Mouse (Mus musculus) spleen, adult 2 months (tissue): ENCODE measurements at regions not wholly inside any gene's neighbourhood (a gene's known extent, or its start where the extent isn't known, plus 50 kb on each side); places are given as distances from the start of the nearest gene placed in this dataset.

Experiments
- CTCF ChIP-seq: fragments of 200-500 bp; IDR thresholded peaks from 2 replicates; pipeline ENCODE4 v1.5.1; 2011; ENCODE audit warnings: mild to moderate bottlenecking, inconsistent platforms; ENCODE audit not compliant: insufficient read depth, insufficient read length, insufficient replicate concordance; ENCODE audit errors: extremely low read depth
- POLR2A ChIP-seq: fragments of 200-500 bp; IDR thresholded peaks from 2 replicates; pipeline ENCODE4 v1.6.1; 2011; ENCODE audit warnings: low read depth, low read length, inconsistent platforms

- TF ChIP-seq POLR2A = no peak
- TF ChIP-seq CTCF = no peak
These were observed 725.8 kb downstream of the Car8 start for GRCm38 (mm10) chr4:7513081-7513480.
